Mouse (Mus musculus) E14TG2a.4 (cell line): ENCODE measurements around the gene BC016579.
A peak's percentile ranks its signal among the peaks of the same experiment; 100 is the strongest.

Experiments
- CTCF ChIP-seq: conservative IDR thresholded peaks from 2 replicates; pipeline ENCODE4 v1.5.1; 2014; ENCODE audit warnings: low read length
- NANOG ChIP-seq: IDR thresholded peaks from 2 replicates; pipeline ENCODE4 v1.6.1; 2014; ENCODE audit warnings: borderline replicate concordance, low read length, mixed read lengths
- POU5F1 ChIP-seq: IDR thresholded peaks from 2 replicates; pipeline ENCODE4 v1.6.1; 2014; ENCODE audit warnings: low read length, borderline replicate concordance

DNA sequence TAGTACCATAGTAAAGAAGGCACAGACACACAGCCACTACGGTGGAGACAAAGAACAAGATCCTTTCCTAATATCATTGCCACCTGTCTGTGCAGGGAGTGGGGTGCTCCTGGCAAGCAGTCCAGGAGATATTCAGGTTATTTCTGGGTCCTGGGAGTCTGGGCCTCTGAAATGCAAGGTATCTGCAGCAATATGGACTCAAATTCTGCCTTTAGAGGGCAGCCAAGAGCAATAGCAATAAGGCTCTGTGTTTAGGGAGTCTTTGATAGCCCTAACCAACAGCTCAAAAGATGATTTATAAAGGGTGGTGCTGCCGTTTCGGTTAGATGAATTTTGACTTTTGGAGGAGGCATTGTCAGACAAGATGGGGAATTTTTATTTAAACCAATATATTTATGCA lies 44.6 kb downstream of the BC016579 start:
- TF ChIP-seq CTCF (peak; percentile 49), NANOG (no peak), POU5F1 (no peak)
